In genomic region chr3:55782771-55783170, GRCm38 (mm10) we compare ENCODE assay signal across 7 mouse cellular contexts. TPM values are rescaled to one million over a fixed set of nuclear protein-coding genes. Genes with fewer than 3 reads are reported as not detected.
A peak's percentile ranks its signal among the peaks of the same experiment; 100 is the strongest.
DNase-seq lines count a peak whose midpoint lies in the region; ATAC-seq lines count a peak whose summit lies in the region.

No protein-coding gene starts in this region.

- DNase-seq in neural tube, embryonic 11.5 days (ENCODE audit: low spot score) = peak; percentile 70
- no peak for DNase-seq in neural tube, embryonic 10.5 days (ENCODE audit: extremely low spot score, low spot score)
- no peak for DNase-seq in embryonic facial prominence, embryonic 10.5 days (ENCODE audit: low spot score)
- peak; percentile 21 to 59 for DNase-seq in gastrocnemius, postnatal 4 days (ENCODE audit: low spot score in 2 of 2)
- DNase-seq in kidney, postnatal 4 days = peak; percentile 36 to 53
- no peak for DNase-seq in adipocyte (ENCODE audit: low spot score)

- peaks cover 24% of the 10 kb centered on the region for H3K4me1 ChIP-seq in neural tube, embryonic 11.5 days (ENCODE audit: control insufficient read depth, insufficient read depth, low read length)
- peaks cover 61% of the 10 kb centered on the region for H3K4me1 ChIP-seq in embryonic facial prominence, embryonic 10.5 days
- peaks cover 63% of the 10 kb centered on the region for H3K4me1 ChIP-seq in neural tube, embryonic 13.5 days (replicated peaks)

- H3K4me2 ChIP-seq in neural tube, embryonic 11.5 days (ENCODE audit: low read depth) = peak overlapping the region; percentile 57
- H3K4me2 ChIP-seq in neural tube, embryonic 13.5 days = peak overlapping the region; percentile 68

- H3K9me3 ChIP-seq in neural tube, embryonic 11.5 days (ENCODE audit: control insufficient read depth, low read length) = no peaks in the 10 kb centered on the region
- no peaks in the 10 kb centered on the region for H3K9me3 ChIP-seq in embryonic facial prominence, embryonic 10.5 days
- no peaks in the 10 kb centered on the region for H3K9me3 ChIP-seq in neural tube, embryonic 13.5 days

- no peaks in the 10 kb centered on the region for H3K36me3 ChIP-seq in neural tube, embryonic 11.5 days (ENCODE audit: control insufficient read depth, insufficient read depth, low read length)
- H3K36me3 ChIP-seq in embryonic facial prominence, embryonic 10.5 days (replicated peaks) = no peaks in the 10 kb centered on the region
- no peaks in the 10 kb centered on the region for H3K36me3 ChIP-seq in neural tube, embryonic 13.5 days

- peak overlapping the region; percentile 36 for H3K4me3 ChIP-seq in neural tube, embryonic 11.5 days (ENCODE audit: low read depth, low read length)
- peak overlapping the region; percentile 73 for H3K4me3 ChIP-seq in embryonic facial prominence, embryonic 10.5 days
- H3K4me3 ChIP-seq in neural tube, embryonic 13.5 days = peak overlapping the region; percentile 57

- ATAC-seq in neural tube, embryonic 11.5 days (ENCODE audit: insufficient read depth, low FRiP score, low TSS enrichment) = no peak
- no peak for ATAC-seq in neural tube, embryonic 13.5 days (ENCODE audit: low read depth)

- H3K27me3 ChIP-seq in neural tube, embryonic 11.5 days (ENCODE audit: control insufficient read depth, insufficient read depth, low read length) = peaks cover 57% of the 10 kb centered on the region
- H3K27me3 ChIP-seq in embryonic facial prominence, embryonic 10.5 days (replicated peaks; ENCODE audit: low read depth, poor library complexity, severe bottlenecking) = peaks cover 91% of the 10 kb centered on the region
- H3K27me3 ChIP-seq in neural tube, embryonic 13.5 days = peaks cover 54% of the 10 kb centered on the region

- 0% methylated on average over 22 of the region's 22 CpGs for WGBS in neural tube, embryonic 11.5 days
- WGBS in embryonic facial prominence, embryonic 10.5 days = under 1% methylated on average over 22 of the region's 22 CpGs
- WGBS in neural tube, embryonic 13.5 days = 4% methylated on average over 22 of the region's 22 CpGs

- H3K27ac ChIP-seq in neural tube, embryonic 11.5 days (ENCODE audit: low read depth, low read length) = peak overlapping the region; percentile 34; the same call in 1 of the 2 replicates
- H3K27ac ChIP-seq in embryonic facial prominence, embryonic 10.5 days (replicated peaks) = peak overlapping the region; percentile 93
- peak overlapping the region; percentile 98 for H3K27ac ChIP-seq in neural tube, embryonic 13.5 days (replicated peaks)

- H3K9ac ChIP-seq in neural tube, embryonic 11.5 days (ENCODE audit: low read length) = peak overlapping the region; percentile 41
- H3K9ac ChIP-seq in neural tube, embryonic 13.5 days = peak overlapping the region; percentile 94

RNA-seq across cellular contexts. Expression of gene Mab21l1, which starts 0.5 kb away (rescaled TPM):
- polyA plus RNA-seq in neural tube, embryonic 11.5 days (2014; fragmentation: Nextera tagmentation; extraction: Ambion mirVana) = 20.0 and 21.3 TPM in 2 replicates
- 55.1 and 62.6 TPM in 2 replicates for polyA plus RNA-seq in embryonic facial prominence, embryonic 10.5 days (2016; fragmentation: Nextera tagmentation; extraction: Ambion mirVana)
- total RNA-seq in gastrocnemius, postnatal 4 days (2021) = 1 to 10 TPM; 4.6 to 5.1 TPM
- 80.7 and 96.6 TPM in 2 replicates for polyA plus RNA-seq in neural tube, embryonic 13.5 days (2015; fragmentation: Nextera tagmentation; extraction: Ambion mirVana)

Comparison
In these comparisons a context has a peak if more than half of its experiments do, and no peak if none do; other contexts are left out.
1. DNase-seq: peak in neural tube, embryonic 11.5 days (single experiment), gastrocnemius, postnatal 4 days (2 of 2) and kidney, postnatal 4 days (2 of 2); none in neural tube, embryonic 10.5 days (single experiment), embryonic facial prominence, embryonic 10.5 days (single experiment) and adipocyte (single experiment).
2. H3K27ac ChIP-seq: peak in every context shown above with its lines; median percentile 98 in neural tube, embryonic 13.5 days; 93 in embryonic facial prominence, embryonic 10.5 days; 34 in neural tube, embryonic 11.5 days.
3. Peak in every context shown above with its lines, with median percentiles within 50 percentile points of each other: H3K4me3 ChIP-seq.